Mouse (Mus musculus) kidney, adult 2 months (tissue): ENCODE data around the gene C2cd5.

Source experiments
- CTCF ChIP-seq: fragments of 200-500 bp; conservative IDR thresholded peaks from 2 replicates; pipeline ENCODE4 v1.5.1; 2011; ENCODE audit warnings: low read depth, mild to moderate bottlenecking, control low read depth, low read length, moderate library complexity, mixed read lengths; ENCODE audit not compliant: insufficient read depth, insufficient read length
- POLR2A ChIP-seq: fragments of 200-500 bp; IDR thresholded peaks from one replicate; pipeline ENCODE4 v1.6.1; 2011; ENCODE audit warnings: low read depth, low read length, control low read depth

DNA sequence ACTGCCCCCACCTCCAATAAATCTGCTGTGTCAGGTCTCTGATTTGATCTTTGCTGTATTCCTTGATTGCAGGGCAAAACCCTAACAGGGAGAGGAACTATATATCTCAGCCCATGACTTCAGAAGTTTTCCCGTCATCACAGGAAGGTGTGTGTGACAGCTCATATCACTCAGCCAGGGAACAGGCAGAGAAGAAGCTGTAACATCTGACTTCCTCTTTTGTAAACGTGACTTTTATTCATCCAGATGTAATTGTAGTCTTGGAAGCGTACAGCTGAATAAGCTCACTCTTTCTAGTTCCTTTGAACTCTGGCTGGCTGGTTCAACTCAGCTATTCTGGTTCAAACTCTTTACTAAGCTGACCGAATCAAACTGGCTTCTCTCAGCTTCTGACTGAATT is 30.5 kb upstream of the C2cd5 start:
- no peak for TF ChIP-seq CTCF
- no peak for TF ChIP-seq POLR2A
